Mouse (Mus musculus) urinary bladder, postnatal 10 days (tissue): ENCODE measurements around the gene Msi2.

Experiments used
- DNase-seq: peaks from one replicate; pipeline ENCODE4 v3.0.0; 2022; ENCODE audit warnings: low spot score

Msi2 gene

GRCm38 (mm10) chr11:88482236-88482635 lies 236.1 kb downstream of the Msi2 start:
- no peak for DNase-seq

- DNase-seq: no peak
These were observed 236.6 kb downstream of the Msi2 start for GRCm38 (mm10) chr11:88481602-88482161.

- no peak for DNase-seq
These were observed 237.2 kb downstream of the Msi2 start for GRCm38 (mm10) chr11:88481092-88481601.

GRCm38 (mm10) chr11:88479498-88479897 lies 238.8 kb downstream of the Msi2 start:
- DNase-seq: no peak

- no peak for DNase-seq
These were observed 243.3 kb downstream of the Msi2 start for GRCm38 (mm10) chr11:88474889-88475440.

GRCm38 (mm10) chr11:88472731-88473130 lies 245.6 kb downstream of the Msi2 start:
- DNase-seq: no peak

GRCm38 (mm10) chr11:88471981-88472647 lies 246.2 kb downstream of the Msi2 start:
- DNase-seq: no peak

- no peak for DNase-seq
These were observed 247.7 kb downstream of the Msi2 start for GRCm38 (mm10) chr11:88470599-88470998.

GRCm38 (mm10) chr11:88468996-88469395 lies 249.3 kb downstream of the Msi2 start:
- no peak for DNase-seq

GRCm38 (mm10) chr11:88467498-88468245 lies 250.6 kb downstream of the Msi2 start:
- peak; percentile 60 for DNase-seq

GRCm38 (mm10) chr11:88463951-88464350 lies 254.4 kb downstream of the Msi2 start:
- DNase-seq: no peak

- DNase-seq: no peak
These were observed 255.5 kb downstream of the Msi2 start for GRCm38 (mm10) chr11:88462789-88463188.

GRCm38 (mm10) chr11:88461601-88462000 lies 256.7 kb downstream of the Msi2 start:
- no peak for DNase-seq

GRCm38 (mm10) chr11:88459946-88460736 lies 258.2 kb downstream of the Msi2 start:
- DNase-seq: no peak

GRCm38 (mm10) chr11:88457241-88457738 lies 261.0 kb downstream of the Msi2 start:
- DNase-seq: no peak

GRCm38 (mm10) chr11:88454867-88455806 lies 263.2 kb downstream of the Msi2 start:
- DNase-seq: no peak

- DNase-seq: no peak
These were observed 269.1 kb downstream of the Msi2 start for GRCm38 (mm10) chr11:88449180-88449579.

GRCm38 (mm10) chr11:88448571-88448970 lies 269.7 kb downstream of the Msi2 start:
- DNase-seq: no peak

GRCm38 (mm10) chr11:88447350-88447749 lies 271.0 kb downstream of the Msi2 start:
- DNase-seq: no peak

- no peak for DNase-seq
These were observed 274.4 kb downstream of the Msi2 start for GRCm38 (mm10) chr11:88443905-88444304.

GRCm38 (mm10) chr11:88443291-88443690 lies 275.0 kb downstream of the Msi2 start:
- no peak for DNase-seq
